Mouse (Mus musculus): ENCODE measurements around the gene Abtb2. TPM values are rescaled to one million over a fixed set of nuclear protein-coding genes. Genes with fewer than 3 reads are reported as not detected.
A peak's percentile ranks its signal among the peaks of the same experiment; 100 is the strongest.

The Abtb2 gene
- polyA plus RNA-seq, 1 experiment from 2014 or later = 17.4 TPM

GRCm38 (mm10) chr2:103625349-103625932 lies 59.3 kb downstream of the Abtb2 start:
- no peak overlapping the region for H3K27ac ChIP-seq
- no peaks in the 10 kb centered on the region for H3K9me3 ChIP-seq
- H3K9ac ChIP-seq = no peak overlapping the region
- peaks cover 41% of the 10 kb centered on the region for H3K4me1 ChIP-seq
- 19% methylated on average over 7 of the region's 7 CpGs for WGBS
- ATAC-seq (ENCODE audit: insufficient number of reproducible peaks, insufficient read depth, low FRiP score, low TSS enrichment, low read depth) = peak; percentile 52; the same call in 1 of the 2 replicates
- no peak overlapping the region for H3K4me2 ChIP-seq
- H3K27me3 ChIP-seq = no peaks in the 10 kb centered on the region
- H3K36me3 ChIP-seq = no peaks in the 10 kb centered on the region
- H3K4me3 ChIP-seq = no peak overlapping the region

GRCm38 (mm10) chr2:103627101-103627500 lies 61.0 kb downstream of the Abtb2 start:
- no peaks in the 10 kb centered on the region for H3K27me3 ChIP-seq
- WGBS = 78% methylated on average over 7 of the region's 7 CpGs
- H3K4me3 ChIP-seq = no peak overlapping the region
- H3K9ac ChIP-seq = no peak overlapping the region
- no peak overlapping the region for H3K27ac ChIP-seq
- no peaks in the 10 kb centered on the region for H3K36me3 ChIP-seq
- H3K4me1 ChIP-seq = peaks cover 51% of the 10 kb centered on the region
- ATAC-seq (ENCODE audit: insufficient number of reproducible peaks, insufficient read depth, low FRiP score, low TSS enrichment, low read depth) = no peak
- no peak overlapping the region for H3K4me2 ChIP-seq
- H3K9me3 ChIP-seq = no peaks in the 10 kb centered on the region

GRCm38 (mm10) chr2:103629956-103630355 lies 63.8 kb downstream of the Abtb2 start:
- peaks cover 57% of the 10 kb centered on the region for H3K4me1 ChIP-seq
- H3K4me3 ChIP-seq = no peak overlapping the region
- no peaks in the 10 kb centered on the region for H3K36me3 ChIP-seq
- no peak for ATAC-seq (ENCODE audit: insufficient number of reproducible peaks, insufficient read depth, low FRiP score, low TSS enrichment, low read depth)
- no peak overlapping the region for H3K4me2 ChIP-seq
- H3K9me3 ChIP-seq = no peaks in the 10 kb centered on the region
- WGBS = 55% methylated on average over 5 of the region's 5 CpGs
- no peak overlapping the region for H3K9ac ChIP-seq
- no peak overlapping the region; the same call in 1 of the 2 replicates for H3K27ac ChIP-seq
- no peaks in the 10 kb centered on the region for H3K27me3 ChIP-seq

- H3K4me2 ChIP-seq = peak overlapping the region; percentile 32
- H3K36me3 ChIP-seq = no peaks in the 10 kb centered on the region
- WGBS = 19% methylated on average over 7 of the region's 7 CpGs
- no peak overlapping the region for H3K4me3 ChIP-seq
- H3K9me3 ChIP-seq = no peaks in the 10 kb centered on the region
- no peak overlapping the region for H3K9ac ChIP-seq
- H3K27ac ChIP-seq = peak overlapping the region; percentile 60
- peaks cover 53% of the 10 kb centered on the region for H3K4me1 ChIP-seq
- ATAC-seq (ENCODE audit: insufficient number of reproducible peaks, insufficient read depth, low FRiP score, low TSS enrichment, low read depth) = no peak
- H3K27me3 ChIP-seq = no peaks in the 10 kb centered on the region
These were observed 65.2 kb downstream of the Abtb2 start for GRCm38 (mm10) chr2:103631293-103631717.

- Histone ChIP-seq H3K9ac (no peak overlapping the region), H3K4me2 (no peak overlapping the region), H3K36me3 (no peaks in the 10 kb centered on the region), H3K27ac (peak overlapping the region; percentile 23; the same call in 1 of the 2 replicates), H3K27me3 (no peaks in the 10 kb centered on the region), H3K4me3 (no peak overlapping the region), H3K4me1 (peaks cover 55% of the 10 kb centered on the region), H3K9me3 (no peaks in the 10 kb centered on the region)
- no peak for ATAC-seq (ENCODE audit: insufficient number of reproducible peaks, insufficient read depth, low FRiP score, low TSS enrichment, low read depth)
- 39% methylated on average over 6 of the region's 6 CpGs for WGBS
These were observed 66.2 kb downstream of the Abtb2 start for GRCm38 (mm10) chr2:103632136-103632925.

- WGBS = 59% methylated on average over 2 of the region's 2 CpGs
- Histone ChIP-seq H3K36me3 (no peaks in the 10 kb centered on the region), H3K27me3 (no peaks in the 10 kb centered on the region), H3K27ac (peak overlapping the region; percentile 23; the same call in 1 of the 2 replicates), H3K9me3 (no peaks in the 10 kb centered on the region), H3K4me1 (peaks cover 58% of the 10 kb centered on the region), H3K4me3 (no peak overlapping the region), H3K4me2 (no peak overlapping the region), H3K9ac (no peak overlapping the region)
- no peak for ATAC-seq (ENCODE audit: insufficient number of reproducible peaks, insufficient read depth, low FRiP score, low TSS enrichment, low read depth)
These were observed 66.8 kb downstream of the Abtb2 start for GRCm38 (mm10) chr2:103632926-103633250.

GRCm38 (mm10) chr2:103635731-103636487 lies 69.8 kb downstream of the Abtb2 start:
- WGBS = 86% methylated on average over 3 of the region's 3 CpGs
- no peak for ATAC-seq (ENCODE audit: insufficient number of reproducible peaks, insufficient read depth, low FRiP score, low TSS enrichment, low read depth)
- Histone ChIP-seq H3K27ac (no peak overlapping the region), H3K9me3 (no peaks in the 10 kb centered on the region), H3K27me3 (no peaks in the 10 kb centered on the region; the same call in 1 of the 2 replicates), H3K4me2 (no peak overlapping the region), H3K36me3 (no peaks in the 10 kb centered on the region), H3K4me1 (peaks cover 57% of the 10 kb centered on the region), H3K4me3 (no peak overlapping the region), H3K9ac (no peak overlapping the region)

- H3K9me3 ChIP-seq = no peaks in the 10 kb centered on the region
- no peak overlapping the region for H3K4me2 ChIP-seq
- H3K4me3 ChIP-seq = no peak overlapping the region
- 61% methylated on average over 1 of the region's 1 CpGs for WGBS
- H3K9ac ChIP-seq = no peak overlapping the region
- H3K27ac ChIP-seq = no peak overlapping the region
- peaks cover 45% of the 10 kb centered on the region for H3K4me1 ChIP-seq
- H3K36me3 ChIP-seq = no peaks in the 10 kb centered on the region
- H3K27me3 ChIP-seq = no peaks in the 10 kb centered on the region; the same call in 1 of the 2 replicates
- ATAC-seq (ENCODE audit: insufficient number of reproducible peaks, insufficient read depth, low FRiP score, low TSS enrichment, low read depth) = no peak
These were observed 71.3 kb downstream of the Abtb2 start for GRCm38 (mm10) chr2:103637385-103637784.

- Histone ChIP-seq H3K36me3 (no peaks in the 10 kb centered on the region), H3K9ac (no peak overlapping the region), H3K27me3 (no peaks in the 10 kb centered on the region; the same call in 1 of the 2 replicates), H3K9me3 (no peaks in the 10 kb centered on the region), H3K4me2 (no peak overlapping the region), H3K4me1 (peaks cover 42% of the 10 kb centered on the region), H3K4me3 (no peak overlapping the region), H3K27ac (no peak overlapping the region)
- no peak for ATAC-seq (ENCODE audit: insufficient number of reproducible peaks, insufficient read depth, low FRiP score, low TSS enrichment, low read depth)
- 88% methylated on average over 5 of the region's 5 CpGs for WGBS
These were observed 71.8 kb downstream of the Abtb2 start for GRCm38 (mm10) chr2:103637943-103638342.

- 17% methylated on average over 2 of the region's 2 CpGs for whole genome bisulfite sequencing
- ATAC-seq (ENCODE audit: insufficient number of reproducible peaks, insufficient read depth, low FRiP score, low TSS enrichment, low read depth) = peak; percentile 10; the same call in 1 of the 2 replicates
- Histone ChIP-seq H3K4me1 (peaks cover 55% of the 10 kb centered on the region), H3K27ac (no peak overlapping the region), H3K27me3 (no peaks in the 10 kb centered on the region; the same call in 1 of the 2 replicates), H3K9me3 (no peaks in the 10 kb centered on the region), H3K4me2 (no peak overlapping the region), H3K4me3 (no peak overlapping the region), H3K9ac (no peak overlapping the region), H3K36me3 (no peaks in the 10 kb centered on the region)
These were observed 73.6 kb downstream of the Abtb2 start for GRCm38 (mm10) chr2:103639701-103640100.

GRCm38 (mm10) chr2:103640861-103641260 lies 74.8 kb downstream of the Abtb2 start:
- no peaks in the 10 kb centered on the region for H3K9me3 ChIP-seq
- no peak overlapping the region for H3K4me2 ChIP-seq
- H3K9ac ChIP-seq = no peak overlapping the region
- no peaks in the 10 kb centered on the region for H3K36me3 ChIP-seq
- H3K27me3 ChIP-seq = no peaks in the 10 kb centered on the region; the same call in 1 of the 2 replicates
- no peak for ATAC-seq (ENCODE audit: insufficient number of reproducible peaks, insufficient read depth, low FRiP score, low TSS enrichment, low read depth)
- H3K4me1 ChIP-seq = peaks cover 55% of the 10 kb centered on the region
- no peak overlapping the region for H3K4me3 ChIP-seq
- WGBS = 46% methylated on average over 2 of the region's 2 CpGs
- H3K27ac ChIP-seq = no peak overlapping the region
